Mouse (Mus musculus): ENCODE measurements around the gene Emc8.
A peak's percentile ranks its signal among the peaks of the same experiment; 100 is the strongest.

Emc8 gene

DNA sequence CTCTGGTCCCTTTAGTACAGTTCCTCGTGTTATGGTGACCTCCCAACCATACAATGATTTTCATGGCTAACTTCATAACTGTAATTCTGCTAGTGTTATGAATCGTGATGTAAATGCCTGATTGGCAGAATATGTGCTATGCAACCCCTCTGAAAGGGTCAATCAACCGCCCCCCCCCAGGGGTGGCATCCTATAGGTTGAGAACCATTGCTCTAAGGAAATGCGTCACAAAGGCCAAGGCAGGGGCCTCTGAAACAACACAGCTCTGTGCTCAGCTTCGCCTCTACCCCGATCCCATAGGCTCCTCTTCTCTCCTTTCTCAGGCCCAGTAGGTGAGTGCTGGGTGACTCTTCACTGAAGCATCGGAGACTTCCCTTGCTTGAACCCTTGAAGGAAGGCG is 17.2 kb upstream of the Emc8 start:
- DNase-seq (ENCODE audit: low spot score): no peak

- DNase-seq (ENCODE audit: low spot score): no peak
Measured at GRCm38 (mm10) chr8:120685097-120685496, 16.7 kb upstream of the Emc8 start.

DNA sequence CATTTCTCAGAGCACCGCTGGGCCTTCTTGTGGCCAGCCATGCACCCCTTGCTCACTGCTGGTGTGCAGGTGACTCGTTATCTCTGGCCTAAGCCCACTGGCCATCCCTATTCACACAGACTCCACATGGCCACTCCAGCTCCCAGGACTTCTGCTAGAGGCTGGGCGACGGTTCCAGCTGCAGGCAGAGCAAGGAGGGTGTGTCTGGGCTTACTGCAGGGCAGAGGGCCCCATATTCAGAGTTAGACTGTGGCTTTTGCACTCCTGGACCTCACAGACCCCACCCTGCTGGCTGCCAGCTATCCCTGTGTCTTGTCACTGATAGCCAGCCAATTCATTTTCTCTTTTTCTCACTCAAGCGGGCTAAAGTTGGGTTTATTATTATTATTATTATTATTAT is 15.7 kb upstream of the Emc8 start:
- DNase-seq (ENCODE audit: low spot score): no peak

DNA sequence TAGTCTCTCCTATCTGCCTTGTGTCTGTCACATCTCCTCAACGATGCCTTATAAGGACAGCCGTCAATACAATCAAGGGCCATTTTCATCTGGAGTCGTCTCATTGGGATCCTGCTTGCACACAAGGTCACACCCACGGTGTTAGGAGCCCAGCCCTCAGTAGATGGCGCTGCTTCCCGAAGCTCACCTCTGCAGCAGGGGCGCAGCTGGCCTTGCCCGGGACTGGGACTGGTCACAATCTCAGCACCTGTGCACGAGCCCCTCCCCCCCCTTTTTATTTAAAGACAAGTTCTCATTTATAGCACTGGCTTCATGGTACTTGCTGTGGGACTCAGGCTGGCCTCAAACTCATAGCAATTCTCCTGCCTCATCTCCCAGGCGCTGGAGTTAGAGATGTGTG is 15.2 kb upstream of the Emc8 start:
- DNase-seq (ENCODE audit: low spot score): peak; percentile 85

- DNase-seq (ENCODE audit: low spot score): no peak
Measured at GRCm38 (mm10) chr8:120681113-120681512, 12.7 kb upstream of the Emc8 start.

DNA sequence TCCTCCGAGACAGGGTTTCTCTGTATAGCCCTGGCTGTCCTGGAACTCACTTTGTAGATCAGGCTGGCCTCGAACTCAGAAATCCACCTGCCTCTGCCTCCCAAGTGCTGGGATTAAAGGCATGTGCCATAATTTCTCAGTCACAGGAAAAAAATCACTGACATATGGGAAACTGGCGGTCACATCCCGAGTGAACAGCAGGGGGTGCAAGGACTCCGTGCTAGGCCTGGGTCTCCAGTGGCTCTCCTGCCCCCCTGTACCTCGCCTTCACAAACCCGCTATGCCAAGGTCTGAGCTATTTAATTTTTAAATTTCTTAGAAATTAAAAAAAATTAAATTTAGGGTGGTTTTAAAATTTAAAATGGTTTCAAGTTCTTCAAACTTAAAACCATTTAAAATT is 12.0 kb upstream of the Emc8 start:
- peak; percentile 76 for DNase-seq (ENCODE audit: low spot score)

DNA sequence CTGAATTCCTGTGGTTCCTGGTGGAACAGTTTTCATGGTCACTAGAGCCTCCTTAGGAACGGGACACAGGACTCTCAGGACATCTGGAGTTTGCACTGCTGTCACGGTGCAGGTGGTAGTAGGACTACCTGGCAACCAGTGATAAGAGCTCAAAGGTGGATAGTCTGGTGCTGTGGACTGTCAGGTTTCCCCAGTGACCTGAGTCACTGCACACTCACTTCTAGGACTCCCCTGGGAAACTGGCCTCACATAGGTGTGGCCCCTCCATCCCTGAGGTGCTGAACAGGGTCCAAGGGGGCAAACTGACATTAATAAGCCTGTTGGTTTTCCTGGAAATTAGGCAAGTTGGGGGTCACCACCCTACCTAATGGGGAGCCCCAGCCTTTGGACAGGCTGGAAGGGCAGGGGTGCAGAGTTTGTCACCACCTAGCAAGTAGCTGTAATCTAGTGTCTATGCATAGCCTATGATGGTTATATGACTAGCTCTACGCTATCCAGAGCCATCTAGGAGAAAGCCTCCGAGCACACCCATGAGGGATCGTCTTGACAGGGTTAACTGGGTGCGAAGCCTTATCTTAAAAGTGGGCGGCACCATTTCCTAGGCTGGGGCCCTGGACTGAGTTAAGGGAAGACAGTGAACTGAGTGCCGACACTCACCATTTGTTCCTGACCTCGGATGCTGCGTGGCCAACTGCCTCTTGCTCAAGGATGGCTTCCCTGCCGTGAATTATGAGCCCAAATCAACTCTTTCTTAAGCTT is 11.4 kb upstream of the Emc8 start:
- DNase-seq (ENCODE audit: low spot score): no peak

DNA sequence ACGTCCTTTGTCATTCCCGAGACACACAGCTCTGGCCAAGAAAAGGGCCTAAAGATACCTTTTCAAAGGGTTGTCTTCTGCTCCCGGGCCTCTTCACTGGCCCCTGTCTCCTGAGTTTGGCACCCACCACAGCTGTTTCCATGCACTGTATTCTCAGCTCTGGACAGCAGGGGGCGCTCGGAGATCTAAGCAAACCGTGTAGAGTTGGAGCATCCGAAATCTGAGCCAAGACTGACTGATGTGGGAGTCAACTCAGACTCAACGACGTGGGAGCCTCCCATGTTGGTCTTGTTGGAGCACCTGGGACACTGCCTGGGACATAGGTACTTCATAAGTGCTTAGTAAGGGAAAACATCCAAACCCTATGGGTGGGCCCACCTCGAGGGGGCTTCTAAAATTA is 10.1 kb upstream of the Emc8 start:
- peak; percentile 95 for DNase-seq (ENCODE audit: low spot score)

DNA sequence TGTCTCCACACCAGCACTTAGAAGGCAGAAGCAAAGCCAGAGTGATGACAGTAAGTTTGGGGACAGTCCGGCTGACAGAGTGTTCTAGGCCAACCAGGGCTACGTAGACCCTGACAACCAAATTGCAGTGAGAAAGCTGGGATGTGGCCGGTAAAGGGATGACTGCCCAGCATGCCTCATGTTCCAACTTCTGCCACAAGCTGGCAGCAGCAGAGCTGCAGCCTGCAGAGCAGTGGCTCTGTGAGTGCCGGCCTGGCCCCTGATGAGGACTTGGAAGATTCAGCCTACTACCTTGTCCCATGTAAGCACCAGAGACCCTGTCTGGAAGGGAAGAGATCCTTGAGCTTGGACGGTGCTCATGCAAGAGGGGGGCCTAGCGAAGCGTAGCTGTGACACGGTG is 7.3 kb upstream of the Emc8 start:
- DNase-seq (ENCODE audit: low spot score): no peak

GRCm38 (mm10) chr8:120673298-120673697 is 4.9 kb upstream of the Emc8 start:
- no peak for DNase-seq (ENCODE audit: low spot score)

- DNase-seq (ENCODE audit: low spot score): no peak
Measured at GRCm38 (mm10) chr8:120672626-120673229, 4.4 kb upstream of the Emc8 start.

- no peak for DNase-seq (ENCODE audit: low spot score)
Measured at GRCm38 (mm10) chr8:120671775-120672174, 3.4 kb upstream of the Emc8 start.

DNA sequence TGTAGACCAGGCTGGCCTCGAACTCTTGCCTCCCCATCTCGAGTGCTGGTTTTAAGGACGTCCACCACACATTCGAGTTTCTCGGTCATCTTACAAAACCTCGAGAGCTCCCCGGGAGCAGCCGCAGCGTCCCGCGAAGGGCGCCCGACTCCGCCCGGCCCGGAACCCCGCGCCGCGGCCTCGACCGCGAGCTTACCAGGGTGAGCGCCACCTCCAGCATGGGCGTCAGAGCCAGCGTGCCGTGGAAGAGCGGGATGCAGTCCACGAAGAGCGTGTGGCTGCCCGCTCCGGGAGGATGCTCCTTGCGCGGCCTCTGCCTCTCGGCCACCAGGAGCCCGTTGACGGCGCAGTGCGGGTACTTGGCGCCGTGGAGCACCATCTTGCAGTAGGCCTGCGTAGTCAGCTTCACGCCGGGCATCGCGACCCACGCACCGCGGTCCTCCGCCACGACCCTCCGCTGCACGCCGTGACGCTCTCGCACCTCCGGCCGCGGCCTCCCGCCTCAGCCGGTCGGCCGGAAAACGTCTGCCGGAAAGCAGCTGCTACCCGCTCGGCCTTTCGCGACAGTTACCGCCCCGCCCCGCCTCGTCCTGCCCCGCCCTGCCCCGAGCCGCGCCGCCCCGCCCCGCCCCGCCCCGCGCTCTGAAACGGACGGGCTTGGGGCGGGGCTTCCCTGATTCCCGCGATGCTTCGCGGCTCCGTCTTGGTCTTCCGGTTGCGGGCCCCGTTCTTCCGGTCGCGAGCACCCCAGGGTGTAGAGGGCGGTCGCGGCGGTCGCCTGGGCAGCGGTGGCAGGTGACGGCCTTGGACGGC is 606 bp downstream of the Emc8 start, which contains the start of the genes Gm27021 and Cox4i1:
Gene Gm27021, minus strand, starts transcription at position 519 of the 813 bp plus-strand sequence.
Gene Cox4i1, plus strand, starts transcription at position 662 of the 813 bp plus-strand sequence.
- peak; percentile 98 for DNase-seq (ENCODE audit: low spot score)

DNA sequence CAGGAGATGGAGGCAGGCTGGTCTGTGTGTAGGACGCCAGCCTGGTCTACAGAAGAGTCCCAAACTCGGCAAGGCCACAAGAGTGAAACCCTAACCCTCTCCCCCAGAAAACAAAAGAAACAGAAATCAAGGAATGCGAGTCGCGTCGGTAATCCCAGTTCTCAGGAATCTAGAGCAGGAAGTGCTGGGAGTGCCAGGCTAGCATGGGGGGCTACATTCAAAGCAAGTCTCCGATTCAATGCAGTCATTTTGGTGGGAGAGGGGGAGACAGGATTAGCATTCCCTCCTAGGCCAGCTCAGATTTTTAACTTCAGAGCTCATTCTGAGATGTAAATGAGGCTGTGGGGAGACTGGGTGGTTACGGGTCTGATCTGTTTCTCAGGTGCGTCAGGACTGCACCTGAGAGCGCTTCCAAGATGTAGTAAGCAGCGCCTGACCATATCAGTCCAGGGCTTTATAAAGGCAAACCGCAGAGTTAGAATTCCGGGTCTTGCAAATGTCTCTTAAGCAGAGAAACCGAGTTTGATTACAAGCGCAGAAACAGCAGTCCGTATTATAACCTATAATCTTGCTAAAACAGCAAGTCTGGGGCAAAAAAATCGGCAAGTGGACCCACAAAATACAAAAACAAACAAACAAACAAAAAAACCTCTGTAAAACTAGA is 1.4 kb downstream of the Emc8 start:
- DNase-seq (ENCODE audit: low spot score): no peak

- DNase-seq (ENCODE audit: low spot score): no peak
Measured at GRCm38 (mm10) chr8:120665726-120666455, 2.5 kb downstream of the Emc8 start.

DNA sequence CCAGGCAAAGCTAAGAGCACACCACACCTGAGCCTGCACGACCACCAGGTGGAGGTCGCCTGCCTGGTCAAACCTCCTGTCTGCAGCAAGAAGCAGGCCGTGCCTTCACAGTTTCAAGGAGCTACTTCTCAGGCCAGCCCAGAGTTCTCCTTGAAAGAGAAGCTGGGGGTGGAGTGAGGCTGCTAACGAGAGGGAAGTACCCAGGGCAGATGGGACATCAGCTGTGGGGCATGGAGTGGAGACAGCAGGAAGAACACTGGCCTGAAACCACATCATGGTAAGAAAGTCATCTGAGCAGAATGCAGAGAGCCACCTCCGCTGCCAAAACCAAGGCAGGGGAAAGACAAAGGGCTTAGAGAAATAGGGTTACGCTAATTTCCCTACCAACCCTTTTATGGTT is 3.8 kb downstream of the Emc8 start:
- DNase-seq (ENCODE audit: low spot score): no peak

GRCm38 (mm10) chr8:120657415-120657814 is 11.0 kb downstream of the Emc8 start:
- DNase-seq (ENCODE audit: low spot score): no peak

DNA sequence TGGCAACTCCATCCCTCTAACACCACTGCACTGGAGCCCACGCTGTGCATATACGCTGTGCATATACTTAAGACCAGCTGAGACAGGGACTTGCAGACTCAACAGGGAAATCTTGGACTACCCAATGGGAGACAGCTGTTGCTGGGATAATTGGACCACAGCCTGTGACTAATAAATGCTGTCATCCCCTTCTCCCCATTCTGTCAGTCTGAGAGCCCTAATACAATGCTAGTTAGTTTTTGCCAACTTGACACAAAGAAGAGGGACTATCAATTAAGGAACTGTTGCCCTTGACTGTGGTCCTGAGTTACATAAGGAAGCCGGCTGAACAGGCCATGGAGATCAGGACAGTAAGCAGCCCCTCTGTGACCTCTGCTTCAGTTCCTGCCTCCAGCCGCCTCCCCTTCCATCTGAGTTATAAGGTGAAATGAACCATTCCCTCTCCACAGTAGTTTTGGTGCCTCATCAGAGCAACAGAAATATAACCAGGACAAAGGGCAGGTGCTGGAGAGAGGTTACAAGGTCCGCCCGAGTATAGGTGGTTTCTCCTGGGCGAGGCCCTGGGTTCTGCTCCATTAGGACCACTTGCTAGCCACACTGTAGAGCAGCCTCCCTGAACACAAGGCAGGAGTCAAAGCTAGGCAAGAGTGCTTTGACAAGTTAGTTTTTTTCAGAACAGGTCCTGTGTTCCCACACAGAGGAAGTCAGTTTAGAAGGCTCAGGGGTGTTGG is 11.9 kb downstream of the Emc8 start:
- DNase-seq (ENCODE audit: low spot score): no peak

GRCm38 (mm10) chr8:120647532-120647931 is 20.8 kb downstream of the Emc8 start, which contains the start of gene 1190005I06Rik:
1190005I06Rik (minus strand) TSS chr8:120647632.
- DNase-seq (ENCODE audit: low spot score): no peak

- DNase-seq (ENCODE audit: low spot score): peak; percentile 76
Measured at GRCm38 (mm10) chr8:120644663-120645062, 23.7 kb downstream of the Emc8 start.

Data from testis, postnatal 10 days (tissue).